Mouse (Mus musculus) liver, postnatal 0 days (tissue): Measurements from ENCODE around the gene Eva1a. TPM values are rescaled to one million over a fixed set of nuclear protein-coding genes. Genes with fewer than 3 reads are reported as not detected.

Experiments
- ATAC-seq: fragments of 200-750 bp; cut with Nextera tagmentation; 2 replicates; pipeline ENCODE4 v1.8.0; 2017; ENCODE audit warnings: mild to moderate bottlenecking, moderate library complexity
- DNase-seq: peaks from one replicate; pipeline ENCODE4 v3.0.0-alpha.2; 2016
- H3K27ac ChIP-seq: fragments of 300-500 bp; sonication (generic); 2 replicates; pipeline ENCODE4 v1.5.1; 2014; ENCODE audit warnings: antibody characterized with exemption, moderate library complexity, mild to moderate bottlenecking, low read depth
- H3K27me3 ChIP-seq: fragments of 300-500 bp; sonication (generic); 2 replicates; pipeline ENCODE4 v1.6.1; 2014; ENCODE audit warnings: low read length, control low read depth, mixed read lengths; ENCODE audit not compliant: insufficient read depth
- H3K36me3 ChIP-seq: fragments of 300-500 bp; sonication (generic); replicated peaks from 2 replicates; pipeline ENCODE4 v1.6.1; 2014; ENCODE audit warnings: mild to moderate bottlenecking, control low read depth, low read length, moderate library complexity, mixed read lengths; ENCODE audit not compliant: insufficient read depth
- H3K4me1 ChIP-seq: fragments of 300-500 bp; sonication (generic); 2 replicates; pipeline ENCODE4 v1.6.1; 2014; ENCODE audit warnings: antibody characterized with exemption, mild to moderate bottlenecking, control low read depth; ENCODE audit not compliant: insufficient read depth
- H3K4me2 ChIP-seq: fragments of 300-500 bp; sonication (generic); 2 replicates; pipeline ENCODE4 v1.6.1; 2014; ENCODE audit warnings: low read depth, mild to moderate bottlenecking, low read length, moderate library complexity, mixed read lengths
- H3K4me3 ChIP-seq: fragments of 300-500 bp; sonication (generic); 2 replicates; pipeline ENCODE4 v1.5.1; 2014; ENCODE audit warnings: low read depth, low read length
- H3K9ac ChIP-seq: fragments of 300-500 bp; sonication (generic); replicated peaks from 2 replicates; pipeline ENCODE4 v1.6.1; 2014; ENCODE audit warnings: mild to moderate bottlenecking, moderate library complexity
- H3K9me3 ChIP-seq: fragments of 300-500 bp; sonication (generic); 2 replicates; pipeline ENCODE4 v1.6.1; 2016; ENCODE audit warnings: mild to moderate bottlenecking, control low read depth, low read length, mixed read lengths
- CTCF ChIP-seq: sonication (generic); IDR thresholded peaks from 2 replicates; pipeline ENCODE4 v1.5.1; 2016; ENCODE audit warnings: antibody characterized with exemption, low read depth
- EP300 ChIP-seq: IDR thresholded peaks from 2 replicates; pipeline ENCODE4 v1.6.1; 2016; ENCODE audit warnings: antibody characterized with exemption, low read depth, mild to moderate bottlenecking
- WGBS: fragments of 180-500 bp; shearing (Covaris S2); extraction: QIAGEN DNeasy Blood & Tissue Kit; methylation state at CpG from one replicate; pipeline ENCODE4 v1.1.7; 2014; ENCODE audit not compliant: insufficient replicate concordance; 5-methylcytosine and 5-hydroxymethylcytosine counted together
- polyA plus RNA-seq: library from polyadenylated mRNA; unstranded; fragments of >200 nt; fragmentation: Nextera tagmentation; extraction: Ambion mirVana; gene quantifications from 2 replicates; pipeline ENCODE4 v1.2.1, GENCODE M21; 2015

Eva1a gene
- polyA plus RNA-seq, 1 experiment from 2014 or later, result 40.0 TPM

DNA sequence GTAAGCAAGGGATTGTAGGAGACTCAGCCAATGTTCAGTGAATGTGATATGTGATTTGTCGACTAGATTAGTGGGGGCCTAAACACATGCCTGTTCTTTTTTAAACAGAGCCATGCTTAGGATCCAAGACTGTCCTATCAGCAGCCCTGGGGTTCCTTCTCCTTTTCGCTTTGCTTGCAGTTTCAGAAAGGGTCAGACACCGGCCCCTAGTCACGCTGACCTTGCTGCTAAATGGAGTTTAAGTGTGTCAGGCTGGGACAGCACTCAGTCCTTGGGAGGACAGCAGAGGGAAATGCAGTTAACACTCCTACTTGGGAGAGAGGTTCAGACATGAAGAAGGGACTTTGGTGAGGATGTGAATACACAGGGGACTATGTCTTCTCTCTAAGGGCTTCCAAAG lies 3.7 kb downstream of the Eva1a start:
- no peaks in the 10 kb centered on the region for H3K36me3 ChIP-seq
- no peak for TF ChIP-seq CTCF
- no peak for TF ChIP-seq EP300
- H3K4me1 ChIP-seq, result peaks cover 6% of the 10 kb centered on the region
- no peak for DNase-seq
- WGBS, result 46% methylated on average over 4 of the region's 4 CpGs
- H3K4me2 ChIP-seq, result no peak overlapping the region
- no peak for ATAC-seq
- no peak overlapping the region for H3K4me3 ChIP-seq
- no peaks in the 10 kb centered on the region for H3K9me3 ChIP-seq
- no peak overlapping the region for H3K27ac ChIP-seq
- 0 out of 2 replicates have a peak, but pooled peaks cover 3% of the 10 kb centered on the region for H3K27me3 ChIP-seq
- H3K9ac ChIP-seq, result no peak overlapping the region

DNA sequence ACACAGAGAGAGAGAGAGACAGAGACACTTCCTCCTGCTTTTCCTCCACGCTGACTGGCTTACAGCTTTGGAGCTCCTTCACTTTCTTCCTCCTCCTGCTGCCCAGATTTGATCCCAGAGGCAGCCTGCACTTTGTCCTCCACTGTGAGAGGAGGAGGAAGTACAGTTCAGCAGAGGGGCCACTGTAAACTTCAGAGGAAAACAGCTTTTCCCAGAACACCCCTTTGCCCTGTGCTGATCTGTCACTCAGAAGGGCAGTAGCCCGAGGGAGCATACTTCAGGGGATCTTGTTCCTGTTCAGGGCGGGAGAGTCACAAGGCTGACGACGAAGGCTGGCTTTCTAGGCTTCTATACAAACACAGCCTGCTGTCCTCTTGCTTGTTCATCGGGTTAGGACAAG lies 7.1 kb downstream of the Eva1a start:
- Histone ChIP-seq H3K27ac (no peak overlapping the region), H3K9me3 (no peaks in the 10 kb centered on the region), H3K9ac (no peak overlapping the region), H3K4me3 (no peak overlapping the region), H3K36me3 (no peaks in the 10 kb centered on the region), H3K4me2 (no peak overlapping the region), H3K27me3 (no peaks in the 10 kb centered on the region), H3K4me1 (peaks cover 12% of the 10 kb centered on the region)
- WGBS, result 24% methylated on average over 6 of the region's 6 CpGs
- ATAC-seq (no peak), DNase-seq (no peak)
- TF ChIP-seq EP300 (no peak), CTCF (no peak)

DNA sequence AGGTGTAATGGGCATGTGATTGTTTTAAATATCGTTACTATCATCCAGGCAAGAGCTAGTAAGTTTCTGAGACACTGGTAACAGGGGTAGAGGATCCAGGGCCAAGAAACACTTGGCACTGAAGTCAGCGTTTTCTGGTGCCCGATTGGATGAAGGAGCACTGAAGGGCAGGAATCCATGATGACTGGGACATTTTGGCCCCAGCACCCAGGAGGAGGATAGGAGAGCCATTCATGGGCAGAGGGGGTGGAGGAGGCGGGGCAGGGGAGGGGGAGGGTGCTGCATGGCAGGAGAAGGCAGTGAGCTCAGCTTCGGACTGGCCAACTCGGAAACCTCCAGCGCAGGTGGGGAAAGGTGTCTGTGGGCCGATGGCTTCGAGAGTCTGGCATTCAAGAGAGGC lies 9.4 kb downstream of the Eva1a start:
- no peaks in the 10 kb centered on the region for H3K27me3 ChIP-seq
- 84% methylated on average over 9 of the region's 9 CpGs for WGBS
- H3K36me3 ChIP-seq, result no peaks in the 10 kb centered on the region
- no peak overlapping the region for H3K4me3 ChIP-seq
- peaks cover 12% of the 10 kb centered on the region for H3K4me1 ChIP-seq
- no peaks in the 10 kb centered on the region for H3K9me3 ChIP-seq
- H3K27ac ChIP-seq, result 0 out of 2 replicates have a peak overlapping the region, but pooled peaks have one; percentile 95
- DNase-seq (no peak), ATAC-seq (no peak)
- TF ChIP-seq CTCF (no peak), EP300 (no peak)
- no peak overlapping the region for H3K9ac ChIP-seq
- no peak overlapping the region for H3K4me2 ChIP-seq

DNA sequence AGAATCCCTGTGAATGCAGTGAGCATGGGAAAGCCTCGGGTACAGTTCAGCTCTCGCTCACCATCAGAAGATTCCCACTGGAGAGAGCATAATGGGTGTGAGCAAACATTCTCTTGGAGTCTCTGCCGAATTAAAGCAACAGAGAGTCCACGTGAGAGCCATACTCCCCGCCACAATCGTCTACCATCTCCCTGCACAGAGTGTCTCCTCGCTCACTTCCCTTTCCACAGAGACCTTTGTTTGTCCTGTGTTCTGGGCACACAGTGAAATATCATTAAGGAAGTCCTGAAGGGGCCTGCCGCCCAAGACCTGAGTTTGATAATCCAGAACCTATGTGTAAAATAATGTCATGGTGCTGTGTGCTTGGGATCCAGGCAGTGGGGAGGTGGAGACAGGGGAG lies 10.7 kb downstream of the Eva1a start:
- DNase-seq (no peak), ATAC-seq (peak; percentile 15; the same call in 1 of the 2 replicates)
- peaks cover 8% of the 10 kb centered on the region for H3K4me1 ChIP-seq
- H3K4me2 ChIP-seq, result no peak overlapping the region
- no peak for TF ChIP-seq EP300
- TF ChIP-seq CTCF, result no peak
- peak overlapping the region; percentile 95 for H3K27ac ChIP-seq
- H3K27me3 ChIP-seq, result no peaks in the 10 kb centered on the region
- H3K36me3 ChIP-seq, result no peaks in the 10 kb centered on the region
- 33% methylated on average over 8 of the region's 8 CpGs for whole genome bisulfite sequencing
- no peak overlapping the region for H3K4me3 ChIP-seq
- H3K9me3 ChIP-seq, result no peaks in the 10 kb centered on the region
- H3K9ac ChIP-seq, result no peak overlapping the region

DNA sequence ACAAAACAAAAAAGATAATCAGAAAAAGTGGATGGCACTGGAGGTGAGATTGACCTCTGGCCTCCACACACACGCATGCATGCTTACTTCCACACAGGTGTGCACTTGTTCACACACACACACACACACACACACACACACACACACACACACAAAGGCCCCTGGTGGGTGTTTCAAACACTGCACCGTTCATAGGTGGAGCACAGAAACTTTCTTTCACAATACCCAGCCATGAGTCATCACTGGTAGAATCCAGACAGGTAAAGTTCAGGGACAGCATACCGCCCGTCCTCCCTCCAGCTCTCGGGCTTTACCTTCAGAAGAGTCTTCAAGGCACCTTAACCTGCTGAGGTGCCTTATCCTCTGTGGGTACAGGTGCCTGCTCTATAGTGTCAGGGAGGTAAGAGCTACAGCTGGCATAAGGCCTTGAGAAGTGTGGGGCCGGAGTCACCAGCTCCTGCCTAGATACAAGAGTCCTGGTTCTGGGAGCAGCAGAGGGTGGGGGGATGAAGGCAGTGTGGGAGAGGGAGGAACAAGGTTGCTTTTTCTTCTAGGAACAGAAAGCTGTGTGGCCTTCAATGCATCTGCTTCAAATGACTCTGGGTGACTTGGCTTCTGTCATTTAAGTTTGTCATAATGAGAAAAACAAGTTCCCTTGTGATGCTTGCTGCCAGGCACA lies 11.3 kb downstream of the Eva1a start:
- 54% methylated on average over 6 of the region's 6 CpGs for WGBS
- peak; percentile 33 for TF ChIP-seq CTCF
- TF ChIP-seq EP300, result peak; percentile 89
- H3K36me3 ChIP-seq, result no peaks in the 10 kb centered on the region
- peak overlapping the region; percentile 31 for H3K4me3 ChIP-seq
- peak overlapping the region; percentile 71 for H3K9ac ChIP-seq
- H3K27ac ChIP-seq, result peak overlapping the region; percentile 95
- H3K4me2 ChIP-seq, result peak overlapping the region; percentile 62
- no peaks in the 10 kb centered on the region for H3K9me3 ChIP-seq
- ATAC-seq (peak; percentile 94), DNase-seq (peak; percentile 57)
- peaks cover 8% of the 10 kb centered on the region for H3K4me1 ChIP-seq
- H3K27me3 ChIP-seq, result no peaks in the 10 kb centered on the region

DNA sequence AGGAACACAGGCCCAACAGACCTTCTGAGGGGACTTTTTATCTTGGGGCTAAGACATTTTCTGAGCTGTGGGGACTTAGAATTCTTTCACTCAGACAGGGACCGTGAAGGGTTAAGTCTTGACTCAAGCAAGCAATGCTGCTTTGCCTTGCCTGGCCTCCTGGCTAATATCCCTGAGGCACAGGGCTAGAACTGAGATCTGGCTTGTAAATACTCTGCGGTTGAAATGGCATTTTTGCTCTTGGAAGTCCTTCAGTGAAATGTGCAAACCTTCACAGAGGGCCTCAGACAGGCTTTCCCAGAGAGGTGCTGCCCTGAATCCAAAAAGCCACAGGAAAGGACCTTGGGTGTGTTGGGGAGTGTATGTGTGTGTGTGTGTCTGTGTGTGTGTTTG lies 11.9 kb downstream of the Eva1a start:
- Histone ChIP-seq H3K4me1 (peaks cover 6% of the 10 kb centered on the region), H3K27me3 (no peaks in the 10 kb centered on the region), H3K36me3 (no peaks in the 10 kb centered on the region), H3K4me3 (peak overlapping the region; percentile 31), H3K9ac (peak overlapping the region; percentile 71), H3K27ac (peak overlapping the region; percentile 95), H3K9me3 (no peaks in the 10 kb centered on the region), H3K4me2 (peak overlapping the region; percentile 62)
- no peak for TF ChIP-seq CTCF
- no peak for TF ChIP-seq EP300
- no peak for DNase-seq
- WGBS, result 72% methylated on average over 2 of the region's 2 CpGs
- ATAC-seq, result no peak
